Mouse (Mus musculus): ENCODE results near the gene Sbno2. TPM values are rescaled to one million over a fixed set of nuclear protein-coding genes. Genes with fewer than 3 reads are reported as not detected.

The Sbno2 gene
- total RNA-seq, 4 experiments from 2014 or later: 9.5 to 12.0 (median 11.1) TPM

- peak; percentile 87 for DNase-seq (ENCODE audit: low spot score)
These were observed 68.5 kb downstream of the Sbno2 start for GRCm38 (mm10) chr10:80036832-80037231.

- no peak for DNase-seq (ENCODE audit: low spot score)
These were observed 69.7 kb downstream of the Sbno2 start for GRCm38 (mm10) chr10:80035686-80036085.

GRCm38 (mm10) chr10:80035148-80035547 is 70.2 kb downstream of the Sbno2 start:
- DNase-seq (ENCODE audit: low spot score): peak; percentile 57

- peak; percentile 58 for DNase-seq (ENCODE audit: low spot score)
These were observed 71.6 kb downstream of the Sbno2 start for GRCm38 (mm10) chr10:80033511-80034391.

GRCm38 (mm10) chr10:80032799-80033480 is 72.4 kb downstream of the Sbno2 start:
- peak; percentile 68 for DNase-seq (ENCODE audit: low spot score)

- DNase-seq (ENCODE audit: low spot score): no peak
These were observed 74.6 kb downstream of the Sbno2 start for GRCm38 (mm10) chr10:80030736-80031135.

GRCm38 (mm10) chr10:80030191-80030590 is 75.2 kb downstream of the Sbno2 start:
- DNase-seq (ENCODE audit: low spot score): no peak

- no peak for DNase-seq (ENCODE audit: low spot score)
These were observed 76.9 kb downstream of the Sbno2 start for GRCm38 (mm10) chr10:80028521-80028846.

- DNase-seq (ENCODE audit: low spot score): no peak
These were observed 77.5 kb downstream of the Sbno2 start for GRCm38 (mm10) chr10:80027681-80028520.

GRCm38 (mm10) chr10:80025889-80026288 is 79.5 kb downstream of the Sbno2 start:
- no peak for DNase-seq (ENCODE audit: low spot score)

- DNase-seq (ENCODE audit: low spot score): no peak
These were observed 79.9 kb downstream of the Sbno2 start for GRCm38 (mm10) chr10:80025463-80025862.

GRCm38 (mm10) chr10:80025044-80025347 is 80.4 kb downstream of the Sbno2 start:
- DNase-seq (ENCODE audit: low spot score): no peak

GRCm38 (mm10) chr10:80024229-80025043 is 80.9 kb downstream of the Sbno2 start:
- DNase-seq (ENCODE audit: low spot score): no peak

GRCm38 (mm10) chr10:80023758-80024157 is 81.6 kb downstream of the Sbno2 start:
- no peak for DNase-seq (ENCODE audit: low spot score)

GRCm38 (mm10) chr10:80022806-80023205 is 82.6 kb downstream of the Sbno2 start:
- no peak for DNase-seq (ENCODE audit: low spot score)

GRCm38 (mm10) chr10:80022164-80022563 is 83.2 kb downstream of the Sbno2 start:
- DNase-seq (ENCODE audit: low spot score): no peak

- no peak for DNase-seq (ENCODE audit: low spot score)
These were observed 84.1 kb downstream of the Sbno2 start for GRCm38 (mm10) chr10:80021320-80021641.

GRCm38 (mm10) chr10:80020603-80021319 is 84.6 kb downstream of the Sbno2 start:
- no peak for DNase-seq (ENCODE audit: low spot score)

- DNase-seq (ENCODE audit: low spot score): no peak
These were observed 85.2 kb downstream of the Sbno2 start for GRCm38 (mm10) chr10:80020191-80020590.

- DNase-seq (ENCODE audit: low spot score): no peak
These were observed 85.8 kb downstream of the Sbno2 start for GRCm38 (mm10) chr10:80019471-80020131.
